Mouse (Mus musculus): ENCODE measurements around the gene Cst12. TPM values are rescaled to one million over a fixed set of nuclear protein-coding genes. Genes with fewer than 3 reads are reported as not detected.
"Not testable (repeated sequence)": the region's sequence is repeated elsewhere in the genome, so short reads cannot be mapped to it uniquely, and the experiment has no call there.

The Cst12 gene
- 1 to 10 TPM; 3.3 to 3.7 TPM for total RNA-seq (2021)

- DNase-seq: peak in 1 of 2 experiments; percentile 1
Measured at GRCm38 (mm10) chr2:148789142-148789541, at the start of gene Cst12. Cst12 (plus strand) TSS chr2:148789361.

GRCm38 (mm10) chr2:148743001-148743400 lies 46.2 kb upstream of the Cst12 start:
- no peak for DNase-seq

- DNase-seq: no peak
Measured at GRCm38 (mm10) chr2:148743846-148744407, 45.2 kb upstream of the Cst12 start.

- no peak for DNase-seq
Measured at GRCm38 (mm10) chr2:148750058-148750457, 39.1 kb upstream of the Cst12 start, which contains the start of gene Cstl1. Cstl1 (plus strand) TSS chr2:148750358.

GRCm38 (mm10) chr2:148751893-148752813 lies 37.0 kb upstream of the Cst12 start:
- DNase-seq: peak; percentile 51 to 59

- no peak for DNase-seq
Measured at GRCm38 (mm10) chr2:148754310-148754846, 34.8 kb upstream of the Cst12 start.

- DNase-seq: no peak
Measured at GRCm38 (mm10) chr2:148763648-148764388, 25.3 kb upstream of the Cst12 start.

- not testable (repeated sequence) for DNase-seq
Measured at GRCm38 (mm10) chr2:148771397-148771796, 17.8 kb upstream of the Cst12 start, which contains the start of gene Cst11. Cst11 (minus strand) TSS chr2:148771497.

- DNase-seq: no peak
Measured at GRCm38 (mm10) chr2:148781709-148782108, 7.5 kb upstream of the Cst12 start, which contains the start of gene 8030411F24Rik. 8030411F24Rik (plus strand) TSS chr2:148782009.

- no peak for DNase-seq
Measured at GRCm38 (mm10) chr2:148798485-148798884, 9.3 kb downstream of the Cst12 start, which contains the start of gene Cst8. Cst8 (plus strand) TSS chr2:148798785.

- peak; percentile 11 to 22 for DNase-seq
Measured at GRCm38 (mm10) chr2:148801491-148801921, 12.3 kb downstream of the Cst12 start.

GRCm38 (mm10) chr2:148806696-148807095 lies 17.5 kb downstream of the Cst12 start:
- no peak for DNase-seq

- DNase-seq: no peak
Measured at GRCm38 (mm10) chr2:148819909-148820308, 30.7 kb downstream of the Cst12 start, which contains the start of gene Cst13. Cst13 (plus strand) TSS chr2:148820081.

- no peak for DNase-seq
Measured at GRCm38 (mm10) chr2:148825986-148826385, 36.8 kb downstream of the Cst12 start.

GRCm38 (mm10) chr2:148834912-148835311 lies 45.8 kb downstream of the Cst12 start, which contains the start of gene Cst9:
Cst9 (plus strand) TSS chr2:148835147.
- no peak for DNase-seq

- no peak for DNase-seq
Measured at GRCm38 (mm10) chr2:148838075-148838777, 49.1 kb downstream of the Cst12 start.

GRCm38 (mm10) chr2:148839224-148839623 lies 50.1 kb downstream of the Cst12 start:
- DNase-seq: no peak

Measured in layer of hippocampus, postnatal 36 days (tissue).